Mouse (Mus musculus): ENCODE data around the gene Dock7. TPM values are rescaled to one million over a fixed set of nuclear protein-coding genes. Genes with fewer than 3 reads are reported as not detected.
"Not testable (repeated sequence)": the region's sequence is repeated elsewhere in the genome, so short reads cannot be mapped to it uniquely, and the experiment has no call there.

The Dock7 gene
- polyA plus RNA-seq, 1 experiment = 15.3 TPM

DNA sequence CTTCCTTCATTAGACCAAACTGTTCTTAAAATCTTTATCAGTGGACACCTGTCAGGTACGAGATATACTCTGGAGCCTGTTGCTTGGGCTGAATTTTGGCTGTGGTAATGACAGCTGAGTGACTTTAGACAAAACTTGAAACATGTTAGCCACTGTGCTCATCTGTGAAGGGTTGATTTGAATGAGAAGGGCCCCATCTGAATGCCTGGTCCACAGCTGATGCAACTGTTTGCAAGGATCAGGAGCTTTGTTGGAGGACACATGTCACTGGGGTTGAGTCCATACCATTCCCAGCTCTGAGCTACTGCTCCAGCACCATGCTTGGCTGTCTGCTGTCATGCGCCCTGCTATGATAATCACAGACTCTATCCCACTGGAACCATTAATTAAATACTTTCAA lies 115.1 kb downstream of the Dock7 start:
- no peak overlapping the region for H3K27ac ChIP-seq (replicated peaks; ENCODE audit: low read depth, low read length)
- H3K4me3 ChIP-seq (ENCODE audit: insufficient read depth, low read depth, low read length) = no peak overlapping the region
- H3K4me1 ChIP-seq (ENCODE audit: control insufficient read depth, insufficient read depth, insufficient read length, low read length) = no peaks in the 10 kb centered on the region

DNA sequence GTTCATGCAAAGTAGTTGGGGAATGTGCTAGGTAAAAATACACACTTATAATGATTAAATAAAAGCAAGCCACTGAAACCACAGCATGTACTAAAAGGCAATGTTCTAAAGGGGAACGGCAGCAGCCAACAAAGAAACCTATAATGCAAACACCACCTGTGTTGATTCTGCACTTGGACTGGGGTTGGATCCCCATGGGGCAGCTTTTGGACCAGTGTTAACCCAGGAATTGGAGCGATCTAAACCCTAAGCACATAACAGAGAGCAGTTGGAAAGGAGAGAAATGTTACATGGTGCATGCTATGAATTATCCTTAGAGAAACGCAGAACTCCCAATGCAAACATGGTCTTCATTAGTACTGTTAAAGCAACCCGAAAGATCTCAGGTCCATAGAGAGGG lies 127.2 kb downstream of the Dock7 start:
- H3K27ac ChIP-seq (replicated peaks; ENCODE audit: low read depth, low read length) = no peak overlapping the region
- H3K4me1 ChIP-seq (ENCODE audit: control insufficient read depth, insufficient read depth, insufficient read length, low read length) = no peaks in the 10 kb centered on the region
- H3K4me3 ChIP-seq (ENCODE audit: insufficient read depth, low read depth, low read length) = no peak overlapping the region

DNA sequence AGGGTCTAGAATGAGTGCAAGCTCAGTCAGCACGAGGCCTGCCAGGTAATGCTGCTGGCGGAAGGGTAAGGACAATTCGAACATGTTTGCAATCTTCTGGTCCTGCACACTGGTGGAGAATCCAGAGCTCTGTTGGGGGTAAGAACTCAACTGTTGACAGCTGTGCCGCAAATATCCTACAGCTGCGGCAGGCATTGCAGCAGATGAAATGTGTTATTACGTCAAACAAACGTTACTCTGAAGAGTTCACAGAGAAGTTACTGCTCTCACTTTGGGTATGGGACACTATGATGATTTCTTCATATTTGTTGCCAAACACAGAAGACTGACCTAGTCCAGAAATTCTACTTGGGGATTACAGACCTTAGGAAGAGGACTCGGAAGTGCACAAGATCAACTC lies 136.0 kb downstream of the Dock7 start:
- Histone ChIP-seq H3K27ac (replicated peaks; ENCODE audit: low read depth, low read length) (no peak overlapping the region), H3K4me1 (ENCODE audit: control insufficient read depth, insufficient read depth, insufficient read length, low read length) (no peaks in the 10 kb centered on the region), H3K4me3 (ENCODE audit: insufficient read depth, low read depth, low read length) (no peak overlapping the region)

GRCm38 (mm10) chr4:98979976-98980375 lies 140.7 kb downstream of the Dock7 start:
- not testable (repeated sequence) for H3K4me3 ChIP-seq (ENCODE audit: insufficient read depth, low read depth, low read length); H3K27ac ChIP-seq (replicated peaks; ENCODE audit: low read depth, low read length); H3K4me1 ChIP-seq (ENCODE audit: control insufficient read depth, insufficient read depth, insufficient read length, low read length)

DNA sequence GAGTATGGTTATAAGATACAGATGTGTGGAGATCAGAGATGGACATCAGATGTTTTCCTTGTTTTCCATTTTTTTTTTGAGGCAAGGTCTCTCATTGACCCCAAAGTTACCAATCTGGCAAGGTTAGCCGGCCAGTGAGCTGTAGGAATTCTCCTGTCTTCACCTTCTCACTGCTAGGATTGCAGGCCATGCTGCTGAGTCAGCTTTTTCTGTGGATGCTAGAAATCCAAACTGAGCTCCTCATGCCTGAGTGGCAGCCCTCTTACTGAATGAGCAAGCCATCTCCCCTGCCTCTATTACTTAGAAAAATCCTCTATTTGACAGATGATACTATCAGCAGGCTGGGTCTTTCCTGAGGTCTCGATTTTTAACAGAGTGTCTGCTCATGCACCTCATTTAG lies 142.0 kb downstream of the Dock7 start:
- H3K4me3 ChIP-seq (ENCODE audit: insufficient read depth, low read depth, low read length) = no peak overlapping the region
- H3K4me1 ChIP-seq (ENCODE audit: control insufficient read depth, insufficient read depth, insufficient read length, low read length) = no peaks in the 10 kb centered on the region
- no peak overlapping the region for H3K27ac ChIP-seq (replicated peaks; ENCODE audit: low read depth, low read length)

GRCm38 (mm10) chr4:98978288-98978687 lies 142.4 kb downstream of the Dock7 start:
- not testable (repeated sequence) for H3K4me1 ChIP-seq (ENCODE audit: control insufficient read depth, insufficient read depth, insufficient read length, low read length)

DNA sequence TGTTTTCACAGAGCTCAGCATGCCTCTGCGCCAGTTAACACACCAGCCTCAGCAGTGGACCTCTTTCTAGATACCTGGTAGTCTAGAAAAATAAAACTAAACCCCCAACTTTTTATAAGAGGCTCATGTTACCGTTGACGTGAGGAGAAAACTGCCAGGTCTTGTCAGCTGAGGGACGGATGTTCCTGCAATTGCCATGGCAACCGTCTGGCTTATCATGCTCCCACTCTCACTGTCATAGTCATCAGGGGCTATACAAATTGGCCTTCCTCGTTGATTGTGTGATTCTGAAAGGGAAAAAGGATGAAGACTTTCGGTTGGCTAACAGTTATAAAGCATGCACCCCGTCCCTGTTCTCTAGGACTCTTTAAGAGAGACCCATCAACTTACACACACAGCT lies 145.0 kb downstream of the Dock7 start:
- Histone ChIP-seq H3K4me1 (ENCODE audit: control insufficient read depth, insufficient read depth, insufficient read length, low read length) (no peaks in the 10 kb centered on the region), H3K27ac (replicated peaks; ENCODE audit: low read depth, low read length) (no peak overlapping the region), H3K4me3 (ENCODE audit: insufficient read depth, low read depth, low read length) (no peak overlapping the region)

More at GRCm38 (mm10) chr4:98978288-98978687, 142.4 kb downstream of the Dock7 start:
- not testable (repeated sequence) for H3K4me3 ChIP-seq (ENCODE audit: insufficient read depth, low read depth, low read length); H3K27ac ChIP-seq (replicated peaks; ENCODE audit: low read depth, low read length)

- H3K4me1 ChIP-seq (ENCODE audit: control insufficient read depth, insufficient read depth, insufficient read length, low read length) = no peaks in the 10 kb centered on the region
- no peak overlapping the region for H3K27ac ChIP-seq (replicated peaks; ENCODE audit: low read depth, low read length)
- H3K4me3 ChIP-seq (ENCODE audit: insufficient read depth, low read depth, low read length) = no peak overlapping the region
Measured at GRCm38 (mm10) chr4:98969946-98970345, 150.8 kb downstream of the Dock7 start.

GRCm38 (mm10) chr4:98960243-98960642 lies 160.5 kb downstream of the Dock7 start:
- Histone ChIP-seq H3K4me1 (ENCODE audit: control insufficient read depth, insufficient read depth, insufficient read length, low read length) (no peaks in the 10 kb centered on the region), H3K4me3 (ENCODE audit: insufficient read depth, low read depth, low read length) (no peak overlapping the region), H3K27ac (replicated peaks; ENCODE audit: low read depth, low read length) (no peak overlapping the region)

DNA sequence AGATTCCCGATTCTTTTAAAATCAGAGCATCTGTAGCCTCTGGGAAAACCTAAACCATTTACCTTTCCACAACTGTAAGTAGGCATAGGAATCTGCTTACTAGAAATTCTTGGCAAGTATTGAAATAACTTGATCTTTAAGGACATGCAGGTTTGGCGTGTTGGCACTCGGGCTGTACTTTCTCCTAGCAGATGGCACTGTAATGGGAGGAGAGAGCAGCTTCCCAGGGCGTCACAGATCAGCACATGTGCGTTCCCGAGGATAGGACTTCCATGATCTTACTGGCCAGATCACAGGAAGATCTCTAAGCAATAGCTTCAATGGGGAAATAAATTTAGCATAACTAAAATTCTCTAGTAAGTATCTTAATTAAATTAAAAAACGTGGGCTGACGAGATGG lies 164.7 kb downstream of the Dock7 start:
- H3K27ac ChIP-seq (replicated peaks; ENCODE audit: low read depth, low read length) = no peak overlapping the region
- no peaks in the 10 kb centered on the region for H3K4me1 ChIP-seq (ENCODE audit: control insufficient read depth, insufficient read depth, insufficient read length, low read length)
- no peak overlapping the region for H3K4me3 ChIP-seq (ENCODE audit: insufficient read depth, low read depth, low read length)

GRCm38 (mm10) chr4:98950563-98950962 lies 170.2 kb downstream of the Dock7 start:
- no peak overlapping the region for H3K4me3 ChIP-seq (ENCODE audit: insufficient read depth, low read depth, low read length)
- no peaks in the 10 kb centered on the region for H3K4me1 ChIP-seq (ENCODE audit: control insufficient read depth, insufficient read depth, insufficient read length, low read length)

GRCm38 (mm10) chr4:98938210-98938609 lies 182.5 kb downstream of the Dock7 start:
- not testable (repeated sequence) for H3K4me1 ChIP-seq (ENCODE audit: control insufficient read depth, insufficient read depth, insufficient read length, low read length); H3K27ac ChIP-seq (replicated peaks; ENCODE audit: low read depth, low read length); H3K4me3 ChIP-seq (ENCODE audit: insufficient read depth, low read depth, low read length)

More at GRCm38 (mm10) chr4:98950563-98950962, 170.2 kb downstream of the Dock7 start:
- H3K27ac ChIP-seq (replicated peaks; ENCODE audit: low read depth, low read length) = no peak overlapping the region

DNA sequence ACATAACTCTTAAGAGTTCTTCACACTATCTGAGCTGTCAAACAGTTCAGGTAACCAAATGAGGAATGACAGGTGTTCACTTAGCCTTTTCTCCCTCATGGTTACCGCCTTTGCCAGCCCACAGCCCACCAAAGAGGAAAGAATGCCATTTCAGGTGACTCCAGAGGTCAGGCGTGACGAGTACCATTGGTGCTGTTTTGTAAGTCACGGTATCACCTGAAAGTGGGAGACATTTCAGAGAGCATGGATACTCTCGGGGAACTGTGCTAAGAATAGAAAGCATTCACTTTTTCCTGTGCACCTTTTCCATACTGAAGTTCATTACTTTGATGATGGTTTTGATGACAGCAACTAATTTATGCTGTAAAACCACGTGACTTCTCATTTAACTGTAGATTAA lies 184.7 kb downstream of the Dock7 start:
- no peaks in the 10 kb centered on the region for H3K4me1 ChIP-seq (ENCODE audit: control insufficient read depth, insufficient read depth, insufficient read length, low read length)
- H3K27ac ChIP-seq (replicated peaks; ENCODE audit: low read depth, low read length) = no peak overlapping the region
- no peak overlapping the region for H3K4me3 ChIP-seq (ENCODE audit: insufficient read depth, low read depth, low read length)

DNA sequence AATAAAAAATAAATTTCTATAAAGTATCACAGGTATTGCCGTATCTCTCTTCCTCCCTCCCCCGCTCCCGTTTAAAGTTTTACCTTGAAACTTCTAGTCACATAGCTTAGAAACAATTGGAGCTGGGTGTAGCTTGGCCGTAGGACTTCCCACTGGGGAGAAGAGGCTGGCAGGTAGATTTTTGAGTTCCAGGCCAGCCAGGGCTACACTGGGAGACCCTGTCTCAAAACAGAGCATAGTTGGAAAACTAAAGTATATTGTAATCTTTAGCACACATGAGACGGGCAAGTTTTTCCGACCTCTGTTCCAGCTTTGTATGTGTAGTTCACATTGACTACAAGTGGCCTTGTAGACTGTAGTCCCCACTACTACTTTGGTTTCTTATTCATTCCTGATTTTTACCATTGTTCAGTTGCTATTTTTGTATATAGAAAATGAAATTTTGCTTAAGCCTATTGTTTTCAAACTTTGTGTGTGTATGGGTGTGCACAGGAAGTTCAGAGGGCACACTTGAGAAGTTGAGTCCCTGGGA lies 195.4 kb downstream of the Dock7 start:
- H3K27ac ChIP-seq (replicated peaks; ENCODE audit: low read depth, low read length) = no peak overlapping the region
- no peak overlapping the region for H3K4me3 ChIP-seq (ENCODE audit: insufficient read depth, low read depth, low read length)
- peaks cover 5% of the 10 kb centered on the region for H3K4me1 ChIP-seq (ENCODE audit: control insufficient read depth, insufficient read depth, insufficient read length, low read length)

GRCm38 (mm10) chr4:98924906-98925178 lies 195.9 kb downstream of the Dock7 start:
- peak overlapping the region; percentile 89 for H3K4me3 ChIP-seq (ENCODE audit: insufficient read depth, low read depth, low read length)
- no peak overlapping the region for H3K27ac ChIP-seq (replicated peaks; ENCODE audit: low read depth, low read length)
- H3K4me1 ChIP-seq (ENCODE audit: control insufficient read depth, insufficient read depth, insufficient read length, low read length) = peaks cover 5% of the 10 kb centered on the region

GRCm38 (mm10) chr4:98924071-98924905 lies 196.4 kb downstream of the Dock7 start:
- Histone ChIP-seq H3K4me3 (ENCODE audit: insufficient read depth, low read depth, low read length) (peak overlapping the region; percentile 89), H3K27ac (replicated peaks; ENCODE audit: low read depth, low read length) (peak overlapping the region; percentile 99), H3K4me1 (ENCODE audit: control insufficient read depth, insufficient read depth, insufficient read length, low read length) (peaks cover 5% of the 10 kb centered on the region)

Measured in brown adipose tissue, adult 24 weeks (tissue).